Mouse (Mus musculus): Measurements from ENCODE around the gene Adh4. TPM values are rescaled to one million over a fixed set of nuclear protein-coding genes. Genes with fewer than 3 reads are reported as not detected.
A peak's percentile ranks its signal among the peaks of the same experiment; 100 is the strongest.

Adh4 gene
- polyA plus RNA-seq, 1 experiment = 2.5 TPM

DNA sequence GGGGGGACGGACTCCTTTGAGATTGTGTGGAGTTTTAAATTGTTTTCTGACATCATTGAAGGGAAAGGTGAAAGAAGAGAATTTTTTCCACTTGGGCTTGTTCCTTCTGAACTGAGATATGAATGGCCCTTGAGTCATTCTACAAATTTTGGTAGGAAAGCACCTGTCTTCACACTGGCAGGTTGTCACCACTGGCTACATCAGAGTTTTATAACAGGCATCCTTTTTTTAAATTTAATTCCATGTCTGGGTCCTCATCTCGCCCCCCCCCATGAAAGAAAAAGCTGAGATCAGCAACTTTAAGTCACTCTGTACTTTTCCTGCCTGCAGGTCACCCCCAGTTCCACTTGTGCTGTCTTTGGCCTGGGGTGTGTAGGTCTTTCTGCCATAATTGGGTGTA is 8.4 kb downstream of the Adh4 start:
- H3K4me3 ChIP-seq (ENCODE audit: insufficient read depth, low read depth, low read length) = no peak overlapping the region
- no peaks in the 10 kb centered on the region; the same call in 1 of the 2 replicates for H3K4me1 ChIP-seq (ENCODE audit: control insufficient read depth, insufficient read depth, insufficient read length, low read length)
- H3K27ac ChIP-seq (replicated peaks; ENCODE audit: low read depth, low read length) = no peak overlapping the region

DNA sequence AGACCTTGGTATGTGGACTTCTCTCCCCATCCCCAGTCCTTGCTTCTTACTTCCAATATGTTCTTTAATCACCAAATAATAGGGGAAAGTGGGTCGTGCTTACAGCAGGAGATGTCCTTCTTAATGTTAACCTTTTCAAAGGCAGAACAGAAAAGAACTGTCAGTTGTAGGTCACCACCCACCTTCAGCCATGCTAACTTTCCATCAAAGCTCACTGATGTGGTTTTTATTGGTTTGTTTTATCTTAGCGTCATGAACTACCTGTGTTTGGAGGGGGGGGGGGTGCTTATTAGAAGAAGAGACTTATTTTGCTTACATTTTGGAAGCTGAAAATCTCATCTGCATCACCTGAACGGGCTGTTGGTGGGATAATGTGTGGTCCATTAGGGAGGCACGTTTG is 9.0 kb downstream of the Adh4 start:
- Histone ChIP-seq H3K4me1 (ENCODE audit: control insufficient read depth, insufficient read depth, insufficient read length, low read length) (no peaks in the 10 kb centered on the region), H3K27ac (replicated peaks; ENCODE audit: low read depth, low read length) (no peak overlapping the region), H3K4me3 (ENCODE audit: insufficient read depth, low read depth, low read length) (no peak overlapping the region)

DNA sequence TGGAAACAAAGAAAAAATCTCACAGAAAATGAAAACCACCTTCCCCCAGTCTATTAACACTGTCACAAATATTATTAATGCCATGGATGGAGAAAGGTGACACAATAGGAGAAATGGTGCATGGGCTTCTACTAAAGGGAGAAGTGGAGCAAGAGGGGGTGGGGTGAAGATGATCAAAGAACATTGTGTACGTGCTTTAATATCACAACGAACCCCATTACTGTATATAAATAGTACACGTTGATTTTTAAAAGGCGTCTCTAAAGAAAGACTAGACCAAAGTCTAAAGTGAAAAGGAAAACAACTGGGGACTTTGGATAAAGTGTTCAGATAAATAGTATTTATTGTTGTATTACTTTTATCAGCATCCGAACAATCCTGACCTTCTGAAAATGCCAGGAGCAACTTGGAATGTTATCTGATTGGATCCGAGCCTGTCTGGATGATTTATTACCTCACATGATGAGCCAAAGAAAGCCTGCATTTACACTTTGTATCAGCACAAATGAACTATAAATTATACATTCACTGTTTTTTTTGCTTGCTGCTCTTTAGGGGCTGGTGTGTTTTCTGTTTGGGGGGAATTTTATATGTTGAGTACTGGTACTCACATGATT is 15.2 kb downstream of the Adh4 start:
- Histone ChIP-seq H3K27ac (replicated peaks; ENCODE audit: low read depth, low read length) (no peak overlapping the region), H3K4me3 (ENCODE audit: insufficient read depth, low read depth, low read length) (no peak overlapping the region), H3K4me1 (ENCODE audit: control insufficient read depth, insufficient read depth, insufficient read length, low read length) (no peaks in the 10 kb centered on the region)

DNA sequence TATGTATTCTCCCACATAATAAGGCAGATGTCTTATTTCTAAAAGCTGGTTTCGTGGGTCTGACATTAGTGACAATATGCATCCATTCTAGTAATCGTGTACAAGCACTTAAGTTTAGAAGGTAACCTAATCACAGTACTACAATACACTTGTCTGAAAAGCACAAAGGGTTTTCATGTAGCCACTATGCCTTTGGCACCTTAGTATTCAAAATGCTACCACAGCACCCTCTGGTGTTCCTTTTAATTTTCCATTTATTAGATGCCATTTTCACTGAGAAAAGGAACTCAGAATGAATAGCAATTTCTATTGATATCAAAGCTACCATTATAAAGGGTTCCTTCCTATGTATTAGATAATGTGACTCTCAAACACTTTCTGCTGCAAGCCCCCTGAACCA is 16.6 kb downstream of the Adh4 start:
- Histone ChIP-seq H3K4me1 (ENCODE audit: control insufficient read depth, insufficient read depth, insufficient read length, low read length) (no peaks in the 10 kb centered on the region), H3K27ac (replicated peaks; ENCODE audit: low read depth, low read length) (no peak overlapping the region), H3K4me3 (ENCODE audit: insufficient read depth, low read depth, low read length) (no peak overlapping the region)

DNA sequence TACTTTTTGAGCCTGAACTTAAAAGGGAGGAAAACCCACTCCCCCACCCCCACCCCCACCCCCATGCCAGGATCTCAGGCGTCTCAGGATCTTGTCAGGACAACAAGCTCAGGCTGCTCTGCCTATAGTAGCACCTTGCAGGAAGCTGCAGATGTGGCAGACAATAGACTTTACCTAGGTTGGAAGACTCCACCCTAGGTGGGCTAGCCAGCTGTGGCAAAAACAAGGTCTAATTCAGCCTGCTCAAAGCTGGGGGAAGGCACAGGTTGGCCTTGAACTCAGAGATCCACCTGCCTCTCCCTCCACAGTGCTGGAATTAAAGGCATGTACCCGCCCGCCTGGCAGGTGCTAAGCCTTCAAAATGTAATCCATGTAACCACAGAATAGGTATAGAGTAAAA is 23.4 kb downstream of the Adh4 start:
- Histone ChIP-seq H3K27ac (replicated peaks; ENCODE audit: low read depth, low read length) (no peak overlapping the region), H3K4me3 (ENCODE audit: insufficient read depth, low read depth, low read length) (no peak overlapping the region), H3K4me1 (ENCODE audit: control insufficient read depth, insufficient read depth, insufficient read length, low read length) (no peaks in the 10 kb centered on the region)

DNA sequence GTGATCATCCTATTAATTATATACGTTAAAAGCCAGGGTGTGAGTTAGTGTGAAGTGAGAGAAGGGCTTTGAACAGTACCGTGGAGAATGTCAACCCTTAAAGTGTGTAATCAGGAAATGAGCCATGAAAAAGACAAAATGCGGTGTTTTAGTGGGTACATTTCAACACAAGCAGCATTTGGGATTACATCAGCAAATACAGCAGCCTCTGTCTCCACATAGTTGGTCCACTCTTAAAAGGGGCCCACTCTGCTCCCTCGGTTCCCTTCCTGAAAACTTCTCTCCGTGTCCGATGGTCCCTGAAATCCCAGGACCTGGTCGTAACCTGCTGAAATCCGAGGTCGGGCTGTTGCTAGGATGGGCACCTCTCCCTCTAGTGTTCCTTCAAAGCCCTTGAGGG is 26.9 kb downstream of the Adh4 start:
- H3K4me3 ChIP-seq (ENCODE audit: insufficient read depth, low read depth, low read length) = peak overlapping the region; percentile 67
- no peak overlapping the region for H3K27ac ChIP-seq (replicated peaks; ENCODE audit: low read depth, low read length)
- H3K4me1 ChIP-seq (ENCODE audit: control insufficient read depth, insufficient read depth, insufficient read length, low read length) = peaks cover 3% of the 10 kb centered on the region; the same call in 1 of the 2 replicates

DNA sequence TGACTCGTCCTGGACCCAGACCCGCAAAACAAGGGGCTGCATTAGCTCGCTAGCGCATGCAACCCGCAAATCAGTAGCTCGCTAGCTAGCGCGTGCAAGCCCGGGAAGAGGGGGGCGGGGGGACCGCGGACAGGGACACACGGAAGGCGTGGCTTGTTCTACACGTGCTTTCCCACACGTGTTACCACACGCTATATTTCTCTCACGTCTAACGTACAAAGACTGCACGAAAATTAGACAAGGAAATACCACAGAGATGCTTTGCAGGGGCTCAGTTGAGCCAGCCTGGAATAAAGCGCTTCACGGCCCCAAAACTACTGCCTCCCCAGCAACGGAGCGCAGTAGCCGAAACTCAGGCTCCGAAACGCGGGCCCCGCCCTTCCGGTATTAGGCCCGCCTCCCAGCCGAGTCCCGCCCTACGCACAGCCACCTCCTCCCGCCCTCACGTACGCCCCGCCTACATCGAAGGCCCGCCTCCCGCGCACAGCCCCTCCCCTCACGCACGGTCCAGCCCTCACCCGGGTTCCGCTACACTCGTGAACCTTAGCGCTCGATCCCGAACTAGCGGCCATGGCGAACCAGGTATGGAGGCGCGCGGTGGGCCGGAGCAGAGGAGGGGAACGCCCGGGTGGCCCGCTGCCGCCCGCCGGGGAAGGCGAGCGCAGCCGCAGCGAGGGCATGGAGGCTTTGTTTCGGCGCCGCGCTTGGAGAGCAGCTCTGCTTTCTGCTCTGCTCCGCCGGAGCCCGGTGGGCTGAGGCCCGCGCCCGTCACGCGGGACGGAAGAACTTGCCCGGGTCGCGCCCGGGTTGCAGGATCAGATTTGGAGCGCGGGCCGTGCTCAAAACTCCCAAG is 27.6 kb downstream of the Adh4 start, which contains the start of gene Adh5:
TSS of gene Adh5 (plus strand) at position 482 of the 853 bp plus-strand sequence.
- Histone ChIP-seq H3K4me3 (ENCODE audit: insufficient read depth, low read depth, low read length) (peak within 1 kb of the TSS; percentile 89), H3K4me1 (ENCODE audit: control insufficient read depth, insufficient read depth, insufficient read length, low read length) (peaks cover 3% of the 10 kb centered on the region; the same call in 1 of the 2 replicates), H3K27ac (replicated peaks; ENCODE audit: low read depth, low read length) (peak within 1 kb of the TSS; percentile 53)

DNA sequence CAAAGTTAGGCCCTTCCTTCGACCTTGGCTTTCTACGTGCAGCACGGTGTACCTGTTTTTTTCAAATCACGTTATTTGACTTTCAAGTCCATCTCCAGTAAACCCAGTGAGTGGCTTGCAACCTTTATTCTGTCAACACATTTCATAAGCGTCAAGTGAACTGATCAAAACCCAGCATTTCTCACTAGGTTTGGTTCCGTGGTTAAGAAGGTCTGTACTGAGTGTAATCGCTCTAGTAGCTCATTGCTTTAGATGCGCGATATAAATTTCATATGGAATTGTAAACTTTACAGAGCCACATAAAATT is 28.2 kb downstream of the Adh4 start:
- H3K4me1 ChIP-seq (ENCODE audit: control insufficient read depth, insufficient read depth, insufficient read length, low read length) = peaks cover 3% of the 10 kb centered on the region; the same call in 1 of the 2 replicates
- H3K4me3 ChIP-seq (ENCODE audit: insufficient read depth, low read depth, low read length) = peak overlapping the region; percentile 89
- peak overlapping the region; percentile 53 for H3K27ac ChIP-seq (replicated peaks; ENCODE audit: low read depth, low read length)

DNA sequence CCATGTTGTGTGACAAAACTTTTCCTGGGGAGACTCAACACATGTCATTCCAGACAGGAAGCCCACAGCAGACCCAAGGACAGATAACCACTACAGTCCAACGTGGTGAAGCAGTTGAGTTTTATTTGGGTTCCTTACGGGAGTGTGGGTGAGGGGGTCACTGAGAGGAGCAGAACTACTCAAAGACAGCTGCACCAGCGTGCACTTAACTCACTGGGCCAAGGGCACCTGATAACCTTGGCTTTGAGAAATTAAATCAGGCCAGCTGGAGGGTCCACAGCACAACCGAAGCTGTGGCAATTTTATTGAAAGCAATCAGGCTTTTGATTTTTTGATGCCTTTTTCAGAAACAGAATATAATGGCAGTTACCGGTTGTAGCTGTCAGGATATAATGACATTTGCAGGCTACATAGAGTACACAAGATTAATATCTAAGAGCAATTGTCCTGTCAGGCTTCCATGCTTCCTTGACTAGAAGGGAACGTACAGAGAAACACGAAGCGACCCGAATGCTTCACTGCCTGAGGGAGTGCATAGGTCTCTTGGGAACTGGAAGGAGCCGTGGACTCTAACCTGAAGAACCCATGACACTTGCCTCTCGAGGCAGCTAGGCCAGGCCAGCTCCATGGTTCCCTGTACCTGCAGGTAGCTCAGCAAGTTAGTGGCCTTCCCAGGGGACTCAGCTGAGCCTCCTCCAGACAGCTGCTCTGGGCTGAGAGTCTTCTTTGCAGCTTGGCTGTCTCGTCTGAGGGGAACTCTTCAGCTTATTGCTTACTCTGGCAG is 33.0 kb downstream of the Adh4 start:
- Histone ChIP-seq H3K4me1 (ENCODE audit: control insufficient read depth, insufficient read depth, insufficient read length, low read length) (peaks cover 3% of the 10 kb centered on the region; the same call in 1 of the 2 replicates), H3K27ac (replicated peaks; ENCODE audit: low read depth, low read length) (no peak overlapping the region), H3K4me3 (ENCODE audit: insufficient read depth, low read depth, low read length) (no peak overlapping the region)

DNA sequence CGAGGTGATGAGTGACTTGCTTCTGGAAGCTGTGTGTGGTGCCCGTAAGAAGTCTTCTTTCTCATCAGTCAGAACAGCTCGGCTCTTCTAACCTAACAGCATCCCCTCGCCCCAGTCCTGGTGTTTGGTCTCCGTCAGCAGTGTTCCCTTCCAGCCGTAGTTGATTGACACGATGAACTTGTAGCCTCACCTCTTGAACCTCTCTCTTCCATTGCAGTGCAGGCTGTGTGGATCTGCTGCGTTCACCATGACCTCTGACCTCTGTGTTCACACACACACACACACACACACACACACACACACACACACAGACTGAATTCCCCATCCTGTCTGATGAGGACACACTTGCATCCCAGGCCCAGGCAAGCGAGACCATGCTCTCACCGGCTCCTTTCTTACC is 36.9 kb downstream of the Adh4 start:
- no peak overlapping the region for H3K27ac ChIP-seq (replicated peaks; ENCODE audit: low read depth, low read length)
- H3K4me1 ChIP-seq (ENCODE audit: control insufficient read depth, insufficient read depth, insufficient read length, low read length) = no peaks in the 10 kb centered on the region
- no peak overlapping the region for H3K4me3 ChIP-seq (ENCODE audit: insufficient read depth, low read depth, low read length)

DNA sequence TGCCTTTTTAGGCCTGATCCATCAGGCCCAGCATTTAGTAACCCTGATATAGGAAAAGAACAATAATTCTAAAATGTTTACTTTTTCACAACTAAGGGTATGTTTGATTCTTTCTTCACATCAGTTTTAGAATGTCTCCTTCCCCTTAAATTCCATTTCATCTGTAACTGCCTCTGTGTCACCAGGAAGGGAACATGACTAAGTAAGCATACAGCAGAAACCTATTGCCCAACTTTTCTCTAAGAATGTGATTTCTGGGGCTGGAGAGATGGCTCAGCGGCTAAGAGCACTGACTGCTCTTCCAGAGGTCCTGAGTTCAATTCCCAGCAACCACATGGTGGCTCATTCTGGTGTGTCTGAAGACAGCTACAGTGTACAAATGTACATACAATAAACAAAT is 39.0 kb downstream of the Adh4 start:
- no peak overlapping the region for H3K4me3 ChIP-seq (ENCODE audit: insufficient read depth, low read depth, low read length)
- no peak overlapping the region for H3K27ac ChIP-seq (replicated peaks; ENCODE audit: low read depth, low read length)
- H3K4me1 ChIP-seq (ENCODE audit: control insufficient read depth, insufficient read depth, insufficient read length, low read length) = no peaks in the 10 kb centered on the region

DNA sequence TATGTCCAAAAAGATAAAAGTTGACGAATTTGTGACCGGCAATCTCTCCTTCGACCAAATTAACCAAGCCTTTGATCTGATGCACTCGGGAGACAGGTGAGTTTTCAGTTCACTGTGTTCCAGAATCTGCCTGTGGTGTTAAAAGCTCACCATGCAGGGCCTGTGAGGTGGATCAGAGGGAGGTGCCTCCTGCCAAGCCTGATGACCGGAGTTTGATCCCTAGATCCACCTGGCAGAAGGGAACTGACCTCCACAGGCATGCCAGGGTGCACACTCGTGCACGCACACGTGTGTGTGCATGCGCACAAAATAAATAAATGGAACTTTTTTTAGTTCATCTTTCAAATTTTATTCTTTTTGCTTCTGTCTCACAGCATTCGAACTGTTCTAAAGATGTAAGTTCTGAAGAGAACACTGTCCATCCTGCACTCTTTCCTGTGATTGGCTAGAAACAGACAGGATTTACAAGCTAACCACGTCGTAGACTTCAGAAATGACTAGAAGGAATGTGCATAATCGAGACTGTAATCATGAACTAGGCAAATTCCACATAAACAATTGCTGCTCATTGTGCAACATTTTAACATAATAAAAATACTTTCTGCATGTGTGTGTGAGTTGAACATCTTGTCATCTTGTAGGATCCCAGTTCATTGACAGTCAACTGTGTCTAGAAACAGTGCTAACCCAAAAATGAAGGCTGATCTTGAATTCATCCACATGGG is 39.6 kb downstream of the Adh4 start:
- Histone ChIP-seq H3K4me3 (ENCODE audit: insufficient read depth, low read depth, low read length) (no peak overlapping the region), H3K4me1 (ENCODE audit: control insufficient read depth, insufficient read depth, insufficient read length, low read length) (no peaks in the 10 kb centered on the region), H3K27ac (replicated peaks; ENCODE audit: low read depth, low read length) (no peak overlapping the region)

DNA sequence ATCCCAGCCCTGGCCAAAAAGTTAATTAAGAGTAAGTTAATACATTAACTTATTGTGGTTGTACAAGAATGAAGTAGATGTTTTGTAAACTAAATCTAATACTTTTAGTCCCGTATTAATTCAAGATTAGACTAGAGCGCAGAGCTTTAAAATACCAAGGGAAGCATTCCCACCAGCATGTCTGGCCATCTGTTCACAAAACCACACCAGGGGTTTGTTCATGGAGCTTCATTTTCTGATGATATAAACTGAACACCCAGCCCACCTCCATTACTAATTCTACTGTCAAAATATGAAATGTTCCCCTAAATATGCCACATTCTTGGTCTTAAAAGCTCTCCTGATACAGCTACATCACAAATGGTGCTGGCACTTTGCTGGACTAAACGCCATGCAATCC is 43.2 kb downstream of the Adh4 start:
- Histone ChIP-seq H3K4me3 (ENCODE audit: insufficient read depth, low read depth, low read length) (no peak overlapping the region), H3K27ac (replicated peaks; ENCODE audit: low read depth, low read length) (no peak overlapping the region), H3K4me1 (ENCODE audit: control insufficient read depth, insufficient read depth, insufficient read length, low read length) (no peaks in the 10 kb centered on the region)

DNA sequence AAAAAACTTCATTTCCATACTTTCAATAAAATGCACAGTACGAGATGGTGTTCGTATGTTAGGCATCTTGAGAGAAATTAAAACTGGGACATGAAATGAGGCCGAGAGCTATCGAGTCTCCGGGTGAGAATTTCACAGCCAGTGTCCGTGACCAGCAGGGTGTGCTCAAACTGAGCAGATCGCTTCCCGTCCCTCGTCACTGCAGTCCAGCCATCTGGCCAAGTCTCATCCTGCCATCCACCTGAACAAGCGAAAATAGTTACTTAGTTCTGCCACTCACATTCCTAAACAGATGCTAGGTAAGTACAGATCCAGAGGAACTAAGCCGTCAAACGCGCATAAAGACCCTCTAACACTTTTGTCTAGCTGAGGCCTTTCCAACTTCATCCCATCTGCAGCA is 45.0 kb downstream of the Adh4 start:
- Histone ChIP-seq H3K27ac (replicated peaks; ENCODE audit: low read depth, low read length) (no peak overlapping the region), H3K4me3 (ENCODE audit: insufficient read depth, low read depth, low read length) (no peak overlapping the region), H3K4me1 (ENCODE audit: control insufficient read depth, insufficient read depth, insufficient read length, low read length) (no peaks in the 10 kb centered on the region)

DNA sequence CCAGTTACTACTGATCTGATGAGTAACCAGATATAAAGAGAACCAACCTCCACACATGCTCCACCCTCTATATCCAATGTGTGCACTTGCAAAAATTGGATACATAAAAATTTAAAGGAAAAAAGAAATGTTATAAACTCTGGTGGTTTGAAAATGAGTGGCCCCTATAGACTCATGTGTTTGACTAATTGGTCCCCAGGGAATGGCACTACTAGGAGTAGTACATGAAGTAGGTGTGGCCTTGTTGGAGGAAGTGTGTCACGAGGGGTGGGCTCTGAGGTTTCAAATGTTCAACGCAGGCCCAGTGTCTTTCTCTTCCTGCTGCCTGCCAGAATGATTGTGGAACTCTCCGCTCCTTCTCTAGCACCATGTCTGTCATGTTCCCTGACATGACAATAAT is 46.6 kb downstream of the Adh4 start:
- H3K4me3 ChIP-seq (ENCODE audit: insufficient read depth, low read depth, low read length) = no peak overlapping the region
- H3K4me1 ChIP-seq (ENCODE audit: control insufficient read depth, insufficient read depth, insufficient read length, low read length) = no peaks in the 10 kb centered on the region
- H3K27ac ChIP-seq (replicated peaks; ENCODE audit: low read depth, low read length) = no peak overlapping the region
